Comparison of ENCODE assay signal across 7 mouse cellular contexts in genomic region chr8:120309326-120309725, GRCm38 (mm10).
DNase-seq lines count a peak whose midpoint lies in the region; ATAC-seq and TF ChIP-seq lines count a peak whose summit lies in the region.

No protein-coding gene starts in this region.

- no peaks in the 10 kb centered on the region for H3K9me3 ChIP-seq in forebrain, postnatal 0 days (ENCODE audit: low read length)
- no peaks in the 10 kb centered on the region for H3K9me3 ChIP-seq in hindbrain, postnatal 0 days (ENCODE audit: low read length)
- H3K9me3 ChIP-seq in midbrain, embryonic 14.5 days (ENCODE audit: control insufficient read depth, low read length) = no peaks in the 10 kb centered on the region

- no peak for TF ChIP-seq CTCF in C2C12 (IDR thresholded peaks at IDR 0.05; ENCODE audit: control insufficient read depth, insufficient read depth, insufficient read length)
- TF ChIP-seq CTCF in forebrain, postnatal 0 days (IDR thresholded peaks at IDR 0.05; ENCODE audit: low read depth) = no peak
- TF ChIP-seq CTCF in hindbrain, postnatal 0 days (IDR thresholded peaks at IDR 0.05; ENCODE audit: low read depth) = no peak

- H3K79me2 ChIP-seq in C2C12 (ENCODE audit: control insufficient read depth, insufficient read depth) = peaks cover 20% of the 10 kb centered on the region

- peak; percentile 24 for DNase-seq in R1 (ENCODE audit: low read depth, low spot score)
- DNase-seq in forebrain, postnatal 0 days = peak; percentile 84
- DNase-seq in hindbrain, postnatal 0 days (ENCODE audit: low spot score) = peak; percentile 85
- peak; percentile 83 for DNase-seq in midbrain, embryonic 14.5 days

- 25% methylated on average over 18 of the region's 18 CpGs for WGBS in forebrain, postnatal 0 days
- WGBS in hindbrain, postnatal 0 days = 23% methylated on average over 18 of the region's 18 CpGs
- WGBS in midbrain, embryonic 14.5 days = 11% methylated on average over 18 of the region's 18 CpGs

- peaks cover 4% of the 10 kb centered on the region for H3K79me3 ChIP-seq in C2C12 (ENCODE audit: low read depth)

- H3K4me2 ChIP-seq in forebrain, postnatal 0 days (ENCODE audit: low read depth) = no peak overlapping the region
- no peak overlapping the region for H3K4me2 ChIP-seq in hindbrain, postnatal 0 days (ENCODE audit: low read depth, low read length)
- no peak overlapping the region for H3K4me2 ChIP-seq in midbrain, embryonic 14.5 days (ENCODE audit: low read length)

- peak; percentile 87 for ATAC-seq in forebrain, postnatal 0 days
- peak; percentile 74 for ATAC-seq in hindbrain, postnatal 0 days
- ATAC-seq in midbrain, embryonic 14.5 days (ENCODE audit: low FRiP score, low TSS enrichment) = peak; percentile 75
- ATAC-seq in megakaryocyte-erythroid progenitor cell, adult 5-6 weeks (replicated peaks; ENCODE audit: low FRiP score, low TSS enrichment, poor library complexity, severe bottlenecking) = no peak
- ATAC-seq in CD4-positive, CD25-positive, alpha-beta regulatory T cell, adult 4 months = no peak

- no peak overlapping the region for H3ac ChIP-seq in C2C12 (ENCODE audit: control insufficient read depth, insufficient read length, low read depth)

- H3K9ac ChIP-seq in forebrain, postnatal 0 days = no peak overlapping the region
- H3K9ac ChIP-seq in hindbrain, postnatal 0 days (replicated peaks; ENCODE audit: low read length) = no peak overlapping the region
- no peak overlapping the region for H3K9ac ChIP-seq in midbrain, embryonic 14.5 days (replicated peaks; ENCODE audit: low read length)

- H3K27me3 ChIP-seq in C2C12 (ENCODE audit: control insufficient read depth, insufficient read depth, insufficient read length) = no peaks in the 10 kb centered on the region
- H3K27me3 ChIP-seq in forebrain, postnatal 0 days (ENCODE audit: insufficient read depth, low read length) = no peaks in the 10 kb centered on the region
- H3K27me3 ChIP-seq in hindbrain, postnatal 0 days (ENCODE audit: insufficient read depth, low read length) = no peaks in the 10 kb centered on the region
- no peaks in the 10 kb centered on the region for H3K27me3 ChIP-seq in midbrain, embryonic 14.5 days (ENCODE audit: control insufficient read depth, insufficient read depth, low read length)

- H3K4me3 ChIP-seq in C2C12 (ENCODE audit: insufficient read depth, poor library complexity, severe bottlenecking) = no peak overlapping the region
- no peak overlapping the region for H3K4me3 ChIP-seq in forebrain, postnatal 0 days (ENCODE audit: low read depth, low read length)
- H3K4me3 ChIP-seq in hindbrain, postnatal 0 days (ENCODE audit: low read length) = no peak overlapping the region
- H3K4me3 ChIP-seq in midbrain, embryonic 14.5 days (replicated peaks; ENCODE audit: low read depth, low read length) = no peak overlapping the region

- H3K36me3 ChIP-seq in C2C12 (ENCODE audit: control insufficient read depth, insufficient read depth) = no peaks in the 10 kb centered on the region
- no peaks in the 10 kb centered on the region for H3K36me3 ChIP-seq in forebrain, postnatal 0 days (ENCODE audit: insufficient read depth)
- H3K36me3 ChIP-seq in hindbrain, postnatal 0 days (ENCODE audit: insufficient read depth, low read length) = no peaks in the 10 kb centered on the region
- no peaks in the 10 kb centered on the region for H3K36me3 ChIP-seq in midbrain, embryonic 14.5 days (ENCODE audit: control insufficient read depth, insufficient read depth, low read length)

- peak overlapping the region; percentile 66 for H3K27ac ChIP-seq in forebrain, postnatal 0 days (ENCODE audit: low read depth, low read length)
- H3K27ac ChIP-seq in hindbrain, postnatal 0 days = peak overlapping the region; percentile 76; the same call in 1 of the 2 replicates
- peak overlapping the region; percentile 72 for H3K27ac ChIP-seq in midbrain, embryonic 14.5 days (replicated peaks; ENCODE audit: low read depth, low read length)

- H3K4me1 ChIP-seq in forebrain, postnatal 0 days (ENCODE audit: insufficient read depth) = peaks cover 29% of the 10 kb centered on the region
- H3K4me1 ChIP-seq in hindbrain, postnatal 0 days (ENCODE audit: insufficient read depth, low read length) = peaks cover 28% of the 10 kb centered on the region
- H3K4me1 ChIP-seq in midbrain, embryonic 14.5 days (ENCODE audit: control insufficient read depth, insufficient read depth, low read length) = peaks cover 48% of the 10 kb centered on the region

TF ChIP-seq in C2C12, 6 proteins besides CTCF, POLR2A, EP300 and RAD21:
- TF ChIP-seq USF1 (IDR thresholded peaks at IDR 0.05; ENCODE audit: low read depth) (no peak), CEBPB (IDR thresholded peaks at IDR 0.05; ENCODE audit: low read depth) (peak; percentile 51), MYOG (IDR thresholded peaks at IDR 0.05; ENCODE audit: control insufficient read depth, extremely low read depth, insufficient read length) (no peak)
TF ChIP-seq in C2C12: peak in this region for 1.

Comparison
In these comparisons a context has a peak if more than half of its experiments do, and no peak if none do; other contexts are left out.
1. DNase-seq: peak in every context shown above with its lines; median percentile 85 in hindbrain, postnatal 0 days; 84 in forebrain, postnatal 0 days; 83 in midbrain, embryonic 14.5 days; 24 in R1.
2. ATAC-seq: peak in forebrain, postnatal 0 days (single experiment), hindbrain, postnatal 0 days (single experiment) and midbrain, embryonic 14.5 days (single experiment); none in megakaryocyte-erythroid progenitor cell, adult 5-6 weeks (single experiment) and CD4-positive, CD25-positive, alpha-beta regulatory T cell, adult 4 months (single experiment).
3. Peak in every context shown above with its lines, with median percentiles within 50 percentile points of each other: H3K27ac ChIP-seq.